Mouse (Mus musculus) bone marrow macrophage, adult 2 months (primary cell): Measurements from ENCODE around the gene Cbx6.

Experiments used
- CTCF ChIP-seq: IDR thresholded peaks from 2 replicates; pipeline ENCODE4 v1.5.1; 2012; ENCODE audit warnings: low read depth, mild to moderate bottlenecking, low read length, moderate library complexity
- POLR2A ChIP-seq: IDR thresholded peaks from 2 replicates; pipeline ENCODE4 v1.6.1; 2012; ENCODE audit warnings: mild to moderate bottlenecking, low read depth, low read length, borderline replicate concordance

- TF ChIP-seq CTCF (no peak), POLR2A (no peak)
Measured at GRCm38 (mm10) chr15:79813666-79814258, 20.7 kb downstream of the Cbx6 start.
